Mouse (Mus musculus) monocyte, adult 5-6 weeks (primary cell): Measurements from ENCODE around the gene Slc7a14. TPM values are rescaled to one million over a fixed set of nuclear protein-coding genes. Genes with fewer than 3 reads are reported as not detected.

Source experiments
- total RNA-seq: library from RNA; stranded (forward); fragments of 200-1000, 200-491, 200-594 nt; gene quantifications from 3 replicates; pipeline ENCODE4 v1.2.3, GENCODE M21; 2017

Slc7a14 gene
- total RNA-seq, 1 experiment from 2014 or later, result not detected

Other genes with a start within 250 kb of the Slc7a14 start
- 160 to 207 TPM (median 169 TPM) in 3 replicates for gene Skil, start 215.3 kb downstream of the Slc7a14 start, total RNA-seq
- gene Cldn11, start 160.5 kb downstream of the Slc7a14 start, total RNA-seq, result not detected in 3 replicates